Mouse (Mus musculus) cortical plate, adult 2 months (tissue): Measurements from ENCODE around the gene Ccdc78. TPM values are rescaled to one million over a fixed set of nuclear protein-coding genes. Genes with fewer than 3 reads are reported as not detected.

Source experiments
- H3K27ac ChIP-seq: fragments of 200-500 bp; 2 replicates; pipeline ENCODE4 v1.5.1; 2012; ENCODE audit warnings: low read length, control low read depth, inconsistent platforms; ENCODE audit not compliant: insufficient read depth
- H3K4me1 ChIP-seq: fragments of 200-500 bp; 2 replicates; pipeline ENCODE4 v1.6.1; 2011; ENCODE audit warnings: low read length; ENCODE audit not compliant: control insufficient read depth, insufficient read depth
- H3K4me3 ChIP-seq: fragments of 200-500 bp; 2 replicates; pipeline ENCODE4 v1.5.1; 2011; ENCODE audit warnings: mild to moderate bottlenecking, low read length, control low read depth; ENCODE audit not compliant: insufficient read depth
- CTCF ChIP-seq: fragments of 200-500 bp; IDR thresholded peaks from 2 replicates; pipeline ENCODE4 v1.5.1; 2011; ENCODE audit warnings: mild to moderate bottlenecking, control low read depth, low read length; ENCODE audit not compliant: insufficient read depth; ENCODE audit errors: extremely low read depth
- POLR2A ChIP-seq: fragments of 200-500 bp; IDR thresholded peaks from 2 replicates; pipeline ENCODE4 v1.6.1; 2011; ENCODE audit warnings: mild to moderate bottlenecking, low read length, control low read depth; ENCODE audit not compliant: insufficient read depth; ENCODE audit errors: extremely low read depth
- polyA plus RNA-seq: library from polyadenylated mRNA; depleted of rRNA; stranded (reverse); fragments of >200 nt; gene quantifications from 2 replicates; pipeline ENCODE4 v1.2.3, GENCODE M21; 2012

Gene Ccdc78
- polyA plus RNA-seq, 1 experiment: 0.52 TPM

DNA sequence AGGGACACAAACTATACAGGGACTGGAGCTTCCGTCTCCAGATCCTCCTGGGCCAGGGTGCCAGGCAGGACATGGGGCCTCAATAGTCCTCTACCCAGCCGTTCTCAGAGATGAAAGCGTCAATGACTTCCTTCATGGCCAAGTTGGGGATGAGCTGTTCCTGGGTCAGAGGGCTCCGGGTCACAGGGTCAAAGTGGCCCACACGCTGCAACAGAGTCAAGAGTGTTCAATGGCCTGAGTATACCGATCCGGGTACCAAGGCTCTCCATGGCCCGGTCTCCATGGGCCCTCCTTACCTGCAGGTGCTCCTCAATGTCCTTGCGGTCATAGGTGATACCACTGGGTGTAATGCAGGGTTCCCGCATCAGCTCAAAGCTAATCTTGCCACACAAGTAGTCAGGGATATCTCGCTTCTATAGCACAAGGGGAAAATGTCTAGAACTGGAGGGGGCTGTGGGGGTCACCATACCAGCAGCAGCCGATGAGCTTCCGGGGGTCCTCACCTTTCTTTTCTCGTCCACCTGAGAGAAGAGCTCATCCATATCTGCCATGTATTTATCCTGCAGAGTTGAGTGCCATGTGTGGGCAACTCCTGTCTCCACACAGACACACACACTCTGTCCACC, 44.5 kb downstream of the Ccdc78 start:
- Histone ChIP-seq H3K27ac (no peak overlapping the region), H3K4me3 (peak overlapping the region; percentile 79; the same call in 1 of the 2 replicates), H3K4me1 (peaks cover 5% of the 10 kb centered on the region)
- TF ChIP-seq CTCF (no peak), POLR2A (no peak)

DNA sequence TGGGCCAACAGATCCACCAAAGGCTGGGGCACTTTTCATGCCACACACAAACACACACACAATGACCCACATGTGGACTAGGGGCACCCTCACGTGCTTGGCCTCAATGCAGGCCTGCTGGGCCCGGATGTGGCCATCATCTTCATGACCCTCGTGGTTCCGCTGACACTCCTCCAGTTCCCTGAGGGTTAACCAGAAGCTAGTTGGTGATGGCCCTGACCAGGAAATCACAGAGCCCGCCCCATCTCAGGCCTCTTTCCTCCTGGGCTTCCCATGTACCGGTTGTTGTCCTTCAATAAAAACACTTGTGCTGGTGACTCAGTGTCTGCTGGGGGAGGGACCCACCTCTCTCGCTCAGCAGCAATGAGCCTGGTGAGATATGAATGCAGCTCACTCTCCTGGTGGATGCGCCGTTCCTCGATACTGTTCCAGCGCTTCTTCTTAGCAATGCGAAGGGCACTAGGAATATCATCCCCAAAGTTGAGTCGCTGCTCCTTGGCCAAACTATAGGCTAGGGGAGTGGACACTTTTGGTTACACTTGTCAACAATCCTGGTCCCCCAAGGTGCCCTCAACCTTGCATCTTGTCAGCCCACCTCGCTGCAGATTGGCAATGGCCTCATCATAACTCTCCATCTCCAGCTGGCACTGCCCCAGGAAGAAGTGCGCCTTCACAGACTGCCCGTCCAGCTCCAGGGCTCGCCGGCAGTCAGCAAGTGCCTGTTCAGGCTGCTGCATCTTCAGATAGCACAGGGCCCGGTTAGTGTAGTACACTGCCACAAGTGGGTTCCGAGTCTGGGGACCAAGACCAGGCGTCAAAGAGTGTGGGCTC, 45.3 kb downstream of the Ccdc78 start:
- H3K27ac ChIP-seq: no peak overlapping the region
- peak overlapping the region; percentile 79 for H3K4me3 ChIP-seq
- TF ChIP-seq CTCF: no peak
- 0 out of 2 replicates have a peak, but pooled peaks have one; percentile 12 for TF ChIP-seq POLR2A
- peaks cover 6% of the 10 kb centered on the region for H3K4me1 ChIP-seq

DNA sequence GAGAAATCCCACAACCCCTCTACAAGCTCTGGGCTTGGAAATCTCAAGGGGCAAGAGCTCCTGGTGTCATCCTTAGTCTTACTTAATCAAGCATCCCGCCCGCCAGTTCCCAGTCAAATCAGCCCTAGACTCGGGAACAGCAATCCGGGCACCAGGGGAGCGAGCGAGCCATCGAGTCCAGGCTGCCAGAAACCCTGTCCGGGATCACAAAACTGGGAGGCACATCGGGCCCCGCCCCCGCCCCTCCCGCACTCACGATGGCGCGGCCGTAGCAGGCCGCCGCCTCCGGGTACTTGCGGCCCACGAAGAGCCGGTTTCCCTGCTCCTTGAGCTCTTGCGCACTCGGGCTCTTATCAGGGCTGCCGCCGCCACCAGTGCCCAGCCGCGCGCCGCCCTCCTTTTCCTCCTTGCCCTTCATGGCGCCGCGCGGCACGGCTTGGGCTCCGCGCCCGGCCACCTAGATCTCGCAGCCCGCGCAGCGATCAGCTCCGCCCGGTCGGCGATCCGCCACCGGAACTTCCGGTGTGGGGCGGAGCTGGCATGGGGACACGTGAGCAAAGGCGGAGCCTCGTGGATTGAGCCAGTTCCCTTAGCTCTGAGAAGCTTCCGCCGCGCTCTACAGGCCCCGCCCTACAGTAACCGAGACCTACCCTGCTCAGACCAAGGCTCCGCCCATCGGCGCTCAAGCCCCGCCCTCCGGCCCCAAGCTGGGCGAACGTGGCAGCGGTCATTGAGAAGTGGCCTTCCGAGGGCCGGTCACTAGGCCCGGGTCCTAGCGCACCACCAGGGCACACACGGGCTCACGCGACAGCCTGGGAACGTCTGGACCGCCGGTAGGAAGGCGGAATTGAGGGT, 46.3 kb downstream of the Ccdc78 start:
- peak overlapping the region; percentile 97 for H3K27ac ChIP-seq
- TF ChIP-seq POLR2A: 0 out of 2 replicates have a peak, but pooled peaks have one; percentile 44
- TF ChIP-seq CTCF: no peak
- H3K4me1 ChIP-seq: peaks cover 6% of the 10 kb centered on the region
- peak overlapping the region; percentile 79 for H3K4me3 ChIP-seq

- peaks cover 6% of the 10 kb centered on the region for H3K4me1 ChIP-seq
- peak within 1 kb of the TSS; percentile 97 for H3K27ac ChIP-seq
- peak within 1 kb of the TSS; percentile 79 for H3K4me3 ChIP-seq
- TF ChIP-seq POLR2A: peak; percentile 24; the same call in 1 of the 2 replicates
- no peak for TF ChIP-seq CTCF
Observed at GRCm38 (mm10) chr17:25833291-25833663, 46.9 kb downstream of the Ccdc78 start, which contains the start of gene Stub1. Gene Stub1, minus strand, starts transcription at chr17:25833404.

- H3K27ac ChIP-seq: 0 out of 2 replicates have a peak overlapping the region, but pooled peaks have one; percentile 97
- peaks cover 6% of the 10 kb centered on the region for H3K4me1 ChIP-seq
- peak overlapping the region; percentile 79 for H3K4me3 ChIP-seq
- TF ChIP-seq POLR2A (no peak), CTCF (no peak)
Observed at GRCm38 (mm10) chr17:25833961-25834594, 47.7 kb downstream of the Ccdc78 start.

GRCm38 (mm10) chr17:25834595-25835222, 48.3 kb downstream of the Ccdc78 start:
- TF ChIP-seq CTCF (no peak), POLR2A (no peak)
- no peak overlapping the region for H3K27ac ChIP-seq

GRCm38 (mm10) chr17:25835301-25835700, 48.9 kb downstream of the Ccdc78 start:
- H3K27ac ChIP-seq: no peak overlapping the region
- H3K4me3 ChIP-seq: peak overlapping the region; percentile 51; the same call in 1 of the 2 replicates
- H3K4me1 ChIP-seq: peaks cover 6% of the 10 kb centered on the region
- TF ChIP-seq CTCF (no peak), POLR2A (no peak)

More at GRCm38 (mm10) chr17:25834595-25835222, 48.3 kb downstream of the Ccdc78 start:
- Histone ChIP-seq H3K4me3 (peak overlapping the region; percentile 79; the same call in 1 of the 2 replicates), H3K4me1 (peaks cover 6% of the 10 kb centered on the region)

DNA sequence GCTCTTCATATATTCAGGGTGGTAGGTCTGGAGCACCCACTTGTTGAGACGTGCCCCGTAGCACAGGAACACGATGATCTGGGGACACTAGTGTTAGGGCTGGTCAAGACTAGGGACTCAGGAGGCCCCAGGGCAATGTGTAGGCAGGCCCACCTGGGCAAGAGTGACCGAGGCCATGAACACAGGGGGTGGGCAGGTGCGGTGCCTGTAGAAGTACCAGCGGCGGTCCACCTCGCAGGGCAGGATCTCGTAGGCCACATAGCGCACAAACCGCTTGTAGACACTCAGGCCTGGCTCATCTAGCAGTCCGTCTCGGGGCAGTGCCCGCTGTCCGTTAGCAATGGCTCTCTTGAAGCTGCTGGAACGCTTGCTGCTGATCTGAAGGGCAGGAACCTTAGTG, 49.4 kb downstream of the Ccdc78 start:
- Histone ChIP-seq H3K4me3 (peak overlapping the region; percentile 51; the same call in 1 of the 2 replicates), H3K4me1 (peaks cover 6% of the 10 kb centered on the region), H3K27ac (peak overlapping the region; percentile 69; the same call in 1 of the 2 replicates)
- TF ChIP-seq POLR2A: no peak
- no peak for TF ChIP-seq CTCF
